ENCODE assay signal across 10 mouse cellular contexts in the genomic region with DNA sequence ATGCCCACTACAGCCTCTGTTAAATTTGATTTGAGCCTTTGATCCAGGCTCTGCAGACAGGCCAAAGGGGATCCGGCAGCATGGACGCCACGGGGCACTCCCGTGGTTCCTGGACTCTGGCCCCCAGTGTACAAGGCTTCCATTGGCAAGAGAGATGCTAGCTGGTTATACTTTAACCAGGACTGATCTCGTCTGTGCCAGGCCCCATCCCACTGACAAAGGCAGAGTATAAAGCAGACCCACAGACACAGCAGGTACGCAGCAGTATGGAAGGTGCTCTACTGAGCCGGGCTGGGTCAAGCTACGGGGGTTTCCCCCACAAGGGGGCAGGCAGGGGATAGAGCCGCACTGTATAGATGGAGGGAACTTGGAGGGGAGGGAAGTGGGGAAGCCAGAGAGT. TPM values are rescaled to one million over a fixed set of nuclear protein-coding genes. Genes with fewer than 3 reads are reported as not detected.
DNase-seq lines count a peak whose midpoint lies in the region; ATAC-seq and TF ChIP-seq lines count a peak whose summit lies in the region.
"Had no signal": no experiment of that assay in that cellular context is flagged by ENCODE, and none has a peak within 500 bp of the region (broad histone marks: within the 10 kb centered on the region; RNA-seq: fewer than 3 reads in every experiment).

No protein-coding gene starts in this region.

- DNase-seq in lung, adult 2 months: no peak
- peak; percentile 57 for DNase-seq in c-Kit-positive CD71-positive TER-119-positive erythroid progenitor cells, embryonic 14.5 days (ENCODE audit: low spot score)
- DNase-seq in kidney, postnatal 0 days (ENCODE audit: low spot score): peak; percentile 46
- DNase-seq in thymus, adult 2 months: peak; percentile 58
- no peak for DNase-seq in cerebellum, adult 9-10 months
- no peak for DNase-seq in gastrocnemius, adult 8-10 months (ENCODE audit: low spot score in 2 of 2)
- DNase-seq: gastrocnemius, postnatal 10 days; lung, adult 18-20 months had no signal

- no peak overlapping the region for H3K9ac ChIP-seq in lung, embryonic 16.5 days (ENCODE audit: low read length)
- no peak overlapping the region for H3K9ac ChIP-seq in kidney, postnatal 0 days (ENCODE audit: low read depth, low read length)

- no peak for TF ChIP-seq POLR2A in lung, adult 2 months (IDR thresholded peaks at IDR 0.05; ENCODE audit: borderline replicate concordance, extremely low read depth, low read depth, low read length)
- TF ChIP-seq POLR2A in thymus, adult 2 months (IDR thresholded peaks at IDR 0.05; ENCODE audit: control insufficient read depth, extremely low read depth, insufficient read depth, low read length, poor library complexity): no peak

- TF ChIP-seq CTCF in lung, adult 2 months (IDR thresholded peaks at IDR 0.05; ENCODE audit: insufficient read depth, low read length): no peak
- TF ChIP-seq CTCF in kidney, postnatal 0 days (IDR thresholded peaks at IDR 0.05; ENCODE audit: low read depth): peak; percentile 57
- TF ChIP-seq CTCF in thymus, adult 2 months (IDR thresholded peaks at IDR 0.05; ENCODE audit: borderline replicate concordance, control insufficient read depth, extremely low read depth, insufficient read depth, low read length, poor library complexity): peak; percentile 74; the same call in 1 of the 2 replicates

- H3K36me3 ChIP-seq in lung, embryonic 16.5 days (ENCODE audit: control insufficient read depth, insufficient read depth, low read length): no peaks in the 10 kb centered on the region
- no peaks in the 10 kb centered on the region for H3K36me3 ChIP-seq in kidney, postnatal 0 days (ENCODE audit: insufficient read depth, low read length)
- no peaks in the 10 kb centered on the region for H3K36me3 ChIP-seq in thymus, adult 2 months (ENCODE audit: control insufficient read depth, insufficient read depth, low read length)

- H3K4me3 ChIP-seq in lung, embryonic 16.5 days (ENCODE audit: low read length): no peak overlapping the region
- no peak overlapping the region for H3K4me3 ChIP-seq in lung, adult 2 months (replicated peaks; ENCODE audit: extremely low read depth, low read depth, low read length)
- no peak overlapping the region for H3K4me3 ChIP-seq in kidney, postnatal 0 days (replicated peaks; ENCODE audit: low read depth, low read length)
- no peak overlapping the region for H3K4me3 ChIP-seq in thymus, adult 2 months (ENCODE audit: control insufficient read depth, insufficient read depth, low read length)

- no peaks in the 10 kb centered on the region for H3K9me3 ChIP-seq in lung, embryonic 16.5 days (ENCODE audit: control insufficient read depth, low read length)
- no peaks in the 10 kb centered on the region for H3K9me3 ChIP-seq in kidney, postnatal 0 days (replicated peaks; ENCODE audit: low read length)

- 0 out of 2 replicates have a peak, but pooled peaks cover 3% of the 10 kb centered on the region for H3K4me1 ChIP-seq in lung, embryonic 16.5 days (replicated peaks; ENCODE audit: control insufficient read depth, insufficient read depth, low read length)
- H3K4me1 ChIP-seq in lung, adult 2 months (ENCODE audit: control insufficient read depth, insufficient read depth, low read length): no peaks in the 10 kb centered on the region
- H3K4me1 ChIP-seq in kidney, postnatal 0 days (replicated peaks; ENCODE audit: insufficient read depth, low read length): 0 out of 2 replicates have a peak, but pooled peaks cover 3% of the 10 kb centered on the region
- 0 out of 2 replicates have a peak, but pooled peaks cover 5% of the 10 kb centered on the region for H3K4me1 ChIP-seq in thymus, adult 2 months (replicated peaks; ENCODE audit: control insufficient read depth, insufficient read depth, low read length)

- ATAC-seq in lung, embryonic 16.5 days (ENCODE audit: low read depth): peak; percentile 59; the same call in 1 of the 2 replicates
- peak; percentile 88 for ATAC-seq in kidney, postnatal 0 days (replicated peaks; ENCODE audit: low FRiP score, low read depth)
- no peak for ATAC-seq in inflammation-experienced regulatory T-cells, adult 6 months

- no peaks in the 10 kb centered on the region for H3K27me3 ChIP-seq in lung, embryonic 16.5 days (ENCODE audit: control insufficient read depth, insufficient read depth, low read depth, low read length)
- no peaks in the 10 kb centered on the region for H3K27me3 ChIP-seq in kidney, postnatal 0 days (ENCODE audit: insufficient read depth, low read length)
- H3K27me3 ChIP-seq in thymus, adult 2 months (ENCODE audit: control insufficient read depth, insufficient read depth, low read length): no peaks in the 10 kb centered on the region; the same call in 1 of the 2 replicates

- WGBS in lung, embryonic 16.5 days: 28% methylated on average over 9 of the region's 9 CpGs
- 41% methylated on average over 9 of the region's 9 CpGs for WGBS in lung, adult 2 months
- 31% methylated on average over 9 of the region's 9 CpGs for WGBS in kidney, postnatal 0 days
- 50% methylated on average over 9 of the region's 9 CpGs for WGBS in thymus, adult 2 months

- H3K4me2 ChIP-seq in lung, embryonic 16.5 days (ENCODE audit: low read depth, low read length): no peak overlapping the region
- H3K4me2 ChIP-seq in kidney, postnatal 0 days (ENCODE audit: low read length): peak overlapping the region; percentile 27; the same call in 1 of the 2 replicates

- no peak overlapping the region for H3K27ac ChIP-seq in lung, embryonic 16.5 days (ENCODE audit: low read length)
- H3K27ac ChIP-seq in kidney, postnatal 0 days: peak overlapping the region; percentile 50
- no peak overlapping the region for H3K27ac ChIP-seq in thymus, adult 2 months (ENCODE audit: control insufficient read depth, insufficient read depth, low read length)

RNA-seq across cellular contexts. Expression of a gene that starts 0.4 kb away (rescaled TPM):
- 0.18 and 1.3 TPM in 2 replicates for polyA plus RNA-seq in lung, embryonic 16.5 days (2015; fragmentation: Nextera tagmentation; extraction: Ambion mirVana)
- 0.94 and 1.1 TPM in 2 replicates for polyA plus RNA-seq in lung, adult 2 months (2012; rRNA removed)
- polyA plus RNA-seq in kidney, postnatal 0 days (2015; fragmentation: Nextera tagmentation; extraction: Ambion mirVana): 3.7 and 6.8 TPM in 2 replicates
- 2.2 and 2.7 TPM in 2 replicates for polyA plus RNA-seq in thymus, adult 2 months (2012; rRNA removed)
- not detected for polyA plus RNA-seq in inflammation-experienced regulatory T-cells, adult 6 months (2017; shearing (Covaris generic))
- under 1 TPM in 1 of 4 experiments, not detected in 3; 0.11 TPM for total RNA-seq in gastrocnemius, adult 8-10 months (2022)

RNA-seq across cellular contexts. Expression of a gene that starts 23.6 kb away (rescaled TPM):
- 1.1 and 1.6 TPM in 2 replicates for polyA plus RNA-seq in lung, embryonic 16.5 days (2015; fragmentation: Nextera tagmentation; extraction: Ambion mirVana)
- 0.33 and 0.67 TPM in 2 replicates for polyA plus RNA-seq in lung, adult 2 months (2012; rRNA removed)
- polyA plus RNA-seq in kidney, postnatal 0 days (2015; fragmentation: Nextera tagmentation; extraction: Ambion mirVana): 0.71 and 0.91 TPM in 2 replicates
- polyA plus RNA-seq in thymus, adult 2 months (2012; rRNA removed): 15.9 and 18.1 TPM in 2 replicates
- 1 to 10 TPM in 2 of 3 experiments, not detected in 1; 1.3 TPM for polyA plus RNA-seq in inflammation-experienced regulatory T-cells, adult 6 months (2017; shearing (Covaris generic))
- total RNA-seq in gastrocnemius, adult 8-10 months (2022): under 1 TPM in 3 of 4 experiments, not detected in 1; 0.44 to 0.68 (median 0.51) TPM

RNA-seq across cellular contexts. Expression of a gene that starts 28.2 kb away (rescaled TPM):
- polyA plus RNA-seq in lung, embryonic 16.5 days (2015; fragmentation: Nextera tagmentation; extraction: Ambion mirVana): 22.7 and 25.1 TPM in 2 replicates
- 55.4 and 67.8 TPM in 2 replicates for polyA plus RNA-seq in lung, adult 2 months (2012; rRNA removed)
- polyA plus RNA-seq in kidney, postnatal 0 days (2015; fragmentation: Nextera tagmentation; extraction: Ambion mirVana): 16.9 and 18.8 TPM in 2 replicates
- polyA plus RNA-seq in thymus, adult 2 months (2012; rRNA removed): 117 and 126 TPM in 2 replicates
- polyA plus RNA-seq in inflammation-experienced regulatory T-cells, adult 6 months (2017; shearing (Covaris generic)): 10 to 100 TPM; 12.5 to 29.0 (median 24.7) TPM
- total RNA-seq in gastrocnemius, adult 8-10 months (2022): 10 to 100 TPM; 13.6 to 21.5 (median 15.1) TPM

RNA-seq across cellular contexts. Expression of a gene that starts 34.6 kb away (rescaled TPM):
- 132 and 137 TPM in 2 replicates for polyA plus RNA-seq in lung, embryonic 16.5 days (2015; fragmentation: Nextera tagmentation; extraction: Ambion mirVana)
- 81.2 and 128 TPM in 2 replicates for polyA plus RNA-seq in lung, adult 2 months (2012; rRNA removed)
- 138 and 150 TPM in 2 replicates for polyA plus RNA-seq in kidney, postnatal 0 days (2015; fragmentation: Nextera tagmentation; extraction: Ambion mirVana)
- 58.1 and 71.6 TPM in 2 replicates for polyA plus RNA-seq in thymus, adult 2 months (2012; rRNA removed)
- polyA plus RNA-seq in inflammation-experienced regulatory T-cells, adult 6 months (2017; shearing (Covaris generic)): 10 to 100 TPM; 46.3 to 92.3 (median 78.1) TPM
- total RNA-seq in gastrocnemius, adult 8-10 months (2022): 10 to 100 TPM; 25.9 to 30.1 (median 27.9) TPM

RNA-seq across cellular contexts. Expression of a gene that starts 35.5 kb away (rescaled TPM):
- polyA plus RNA-seq in lung, embryonic 16.5 days (2015; fragmentation: Nextera tagmentation; extraction: Ambion mirVana): not detected in 2 replicates
- polyA plus RNA-seq in lung, adult 2 months (2012; rRNA removed): not detected in 2 replicates
- not detected in 2 replicates for polyA plus RNA-seq in kidney, postnatal 0 days (2015; fragmentation: Nextera tagmentation; extraction: Ambion mirVana)
- polyA plus RNA-seq in thymus, adult 2 months (2012; rRNA removed): not detected in 2 replicates
- not detected for polyA plus RNA-seq in inflammation-experienced regulatory T-cells, adult 6 months (2017; shearing (Covaris generic))
- not detected for total RNA-seq in gastrocnemius, adult 8-10 months (2022)
- total RNA-seq: gastrocnemius, postnatal 10 days had no signal

Comparison
In these comparisons a context has a peak if more than half of its experiments do, and no peak if none do; other contexts are left out.
1. DNase-seq: peak in c-Kit-positive CD71-positive TER-119-positive erythroid progenitor cells, embryonic 14.5 days (single experiment), kidney, postnatal 0 days (single experiment) and thymus, adult 2 months (single experiment); none in lung, adult 2 months (single experiment), cerebellum, adult 9-10 months (single experiment) and gastrocnemius, adult 8-10 months (0 of 2).